Mouse (Mus musculus) ES-Bruce4 (cell line): Measurements from ENCODE around the gene Usp40.

ENCODE experiments used
- CTCF ChIP-seq: IDR thresholded peaks from one replicate; pipeline ENCODE4 v1.8.1; 2011; ENCODE audit warnings: low read depth, low read length
- EP300 ChIP-seq: IDR thresholded peaks from 2 replicates; pipeline ENCODE4 v1.6.1; 2011; ENCODE audit warnings: low read depth, low read length; ENCODE audit not compliant: insufficient read depth
- POLR2A ChIP-seq: IDR thresholded peaks from one replicate; pipeline ENCODE4 v1.8.1; 2011; ENCODE audit warnings: low read length; ENCODE audit not compliant: insufficient read depth

GRCm38 (mm10) chr1:88014671-88015070 is 6.3 kb upstream of the Usp40 start:
- TF ChIP-seq POLR2A = no peak
- no peak for TF ChIP-seq EP300
- no peak for TF ChIP-seq CTCF
